Mouse (Mus musculus) thymus, postnatal 0 days (tissue): ENCODE results near the gene Large2. TPM values are rescaled to one million over a fixed set of nuclear protein-coding genes. Genes with fewer than 3 reads are reported as not detected.

ENCODE experiments used
- DNase-seq: peaks from one replicate; pipeline ENCODE4 v3.0.0-alpha.2; 2015; ENCODE audit warnings: low spot score
- polyA plus RNA-seq: library from polyadenylated mRNA; unstranded; fragments of >200 nt; fragmentation: Nextera tagmentation; extraction: Ambion mirVana; gene quantifications from 2 replicates; pipeline ENCODE4 v1.2.1, GENCODE M21; 2015

Gene Large2
- polyA plus RNA-seq, 1 experiment from 2014 or later, result 4.0 TPM

GRCm38 (mm10) chr2:92372767-92373436 is 1.8 kb downstream of the Large2 start:
- DNase-seq, result no peak

- DNase-seq, result no peak
Measured at GRCm38 (mm10) chr2:92371971-92372690, 2.5 kb downstream of the Large2 start.

GRCm38 (mm10) chr2:92370821-92371805 is 3.6 kb downstream of the Large2 start:
- no peak for DNase-seq

GRCm38 (mm10) chr2:92370375-92370774 is 4.3 kb downstream of the Large2 start:
- no peak for DNase-seq

GRCm38 (mm10) chr2:92367383-92368029 is 7.2 kb downstream of the Large2 start:
- no peak for DNase-seq

- no peak for DNase-seq
Measured at GRCm38 (mm10) chr2:92365568-92365967, 9.1 kb downstream of the Large2 start.

GRCm38 (mm10) chr2:92364086-92364485 is 10.6 kb downstream of the Large2 start:
- DNase-seq, result no peak

- no peak for DNase-seq
Measured at GRCm38 (mm10) chr2:92362571-92363228, 12.0 kb downstream of the Large2 start.

- no peak for DNase-seq
Measured at GRCm38 (mm10) chr2:92361795-92362194, 12.9 kb downstream of the Large2 start.

- DNase-seq, result no peak
Measured at GRCm38 (mm10) chr2:92360893-92361292, 13.8 kb downstream of the Large2 start.

GRCm38 (mm10) chr2:92360186-92360823 is 14.4 kb downstream of the Large2 start:
- no peak for DNase-seq

GRCm38 (mm10) chr2:92359301-92359700 is 15.4 kb downstream of the Large2 start:
- DNase-seq, result no peak

GRCm38 (mm10) chr2:92354224-92354623 is 20.4 kb downstream of the Large2 start:
- no peak for DNase-seq

GRCm38 (mm10) chr2:92353402-92353801 is 21.3 kb downstream of the Large2 start:
- DNase-seq, result no peak

- no peak for DNase-seq
Measured at GRCm38 (mm10) chr2:92350686-92351085, 24.0 kb downstream of the Large2 start.

GRCm38 (mm10) chr2:92349589-92350425 is 24.9 kb downstream of the Large2 start:
- DNase-seq, result no peak

GRCm38 (mm10) chr2:92347191-92347590 is 27.5 kb downstream of the Large2 start:
- no peak for DNase-seq

- DNase-seq, result no peak
Measured at GRCm38 (mm10) chr2:92342418-92342817, 32.3 kb downstream of the Large2 start.

GRCm38 (mm10) chr2:92331871-92332270 is 42.8 kb downstream of the Large2 start:
- DNase-seq, result no peak
